Mouse (Mus musculus) 416B (cell line): ENCODE results near the gene Klf3.
A peak's percentile ranks its signal among the peaks of the same experiment; 100 is the strongest.

Experiments used
- DNase-seq: peaks from one replicate; pipeline ENCODE4 v3.0.0; 2011; ENCODE audit warnings: low read depth

The Klf3 gene

GRCm38 (mm10) chr5:64809864-64810263 lies 6.7 kb downstream of the Klf3 start:
- DNase-seq: no peak

DNA sequence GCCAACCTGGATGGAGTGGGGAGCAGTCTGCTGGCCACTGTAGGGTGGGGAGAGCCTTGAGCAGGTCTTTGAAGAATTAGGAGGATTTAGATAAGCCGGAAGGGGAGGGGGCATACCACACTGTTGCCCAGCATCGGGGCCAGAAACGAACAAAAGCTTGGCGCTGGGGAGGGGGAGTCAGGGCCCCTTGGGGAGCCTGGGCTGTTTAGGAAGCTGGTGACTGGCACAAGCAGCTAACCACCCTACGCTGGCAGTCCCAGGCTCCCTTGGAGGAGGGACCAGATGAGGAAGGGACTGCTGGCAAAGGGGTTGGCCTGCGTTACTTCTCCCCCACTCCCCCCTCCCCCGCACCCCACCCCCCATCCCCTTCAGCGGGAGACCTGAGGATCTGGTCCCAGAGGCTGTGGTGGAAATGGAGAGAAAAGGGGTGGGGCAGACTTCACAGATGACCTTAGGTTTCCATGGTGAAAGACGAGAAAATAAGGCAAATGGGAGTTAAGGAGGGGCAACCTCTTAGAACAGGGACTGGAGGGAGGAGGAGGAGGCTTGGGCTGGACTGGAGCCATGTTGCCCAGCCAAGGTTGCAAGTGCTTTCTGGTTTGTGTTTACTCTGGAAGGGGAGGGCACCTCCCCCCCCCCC lies 7.8 kb downstream of the Klf3 start:
- peak; percentile 33 for DNase-seq

GRCm38 (mm10) chr5:64811500-64812123 lies 8.4 kb downstream of the Klf3 start:
- no peak for DNase-seq

- DNase-seq: peak; percentile 89
These were observed 9.2 kb downstream of the Klf3 start for GRCm38 (mm10) chr5:64812124-64812982.

DNA sequence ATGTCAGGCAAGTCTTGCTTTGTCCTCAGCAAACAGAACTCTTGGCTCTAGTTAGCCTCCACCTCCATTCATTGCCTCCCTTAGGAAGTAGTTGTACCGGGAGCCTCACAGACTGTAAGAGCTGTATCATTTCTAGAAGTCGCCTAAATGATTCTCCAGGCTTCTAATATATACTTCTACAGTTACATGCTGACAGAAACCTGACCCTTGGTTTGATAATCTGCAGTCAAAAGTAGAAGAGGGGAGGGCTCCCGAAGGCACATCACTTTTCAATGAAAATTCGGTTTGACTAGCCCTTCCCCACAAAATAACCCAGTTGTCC lies 9.8 kb downstream of the Klf3 start:
- no peak for DNase-seq

DNA sequence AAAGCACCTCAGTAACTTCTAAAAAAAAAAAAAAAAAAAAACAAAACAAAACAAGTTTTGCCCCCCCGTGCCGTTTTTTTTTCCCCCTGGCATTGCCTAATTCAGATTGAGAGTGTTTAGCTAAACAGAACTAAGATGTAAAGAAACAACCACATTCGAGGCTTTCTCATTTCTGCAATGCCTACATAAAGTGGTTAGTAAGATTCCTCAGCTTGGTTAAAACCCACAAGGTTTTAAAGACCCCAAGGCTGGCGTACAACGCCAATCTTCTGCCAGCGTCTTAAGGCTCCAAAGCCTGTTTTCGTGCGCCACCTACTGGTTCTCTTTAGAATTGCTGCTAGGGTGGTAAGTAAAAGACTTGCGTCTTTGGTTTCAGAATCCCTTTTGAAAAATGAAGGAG lies 10.2 kb downstream of the Klf3 start:
- peak; percentile 96 for DNase-seq

DNA sequence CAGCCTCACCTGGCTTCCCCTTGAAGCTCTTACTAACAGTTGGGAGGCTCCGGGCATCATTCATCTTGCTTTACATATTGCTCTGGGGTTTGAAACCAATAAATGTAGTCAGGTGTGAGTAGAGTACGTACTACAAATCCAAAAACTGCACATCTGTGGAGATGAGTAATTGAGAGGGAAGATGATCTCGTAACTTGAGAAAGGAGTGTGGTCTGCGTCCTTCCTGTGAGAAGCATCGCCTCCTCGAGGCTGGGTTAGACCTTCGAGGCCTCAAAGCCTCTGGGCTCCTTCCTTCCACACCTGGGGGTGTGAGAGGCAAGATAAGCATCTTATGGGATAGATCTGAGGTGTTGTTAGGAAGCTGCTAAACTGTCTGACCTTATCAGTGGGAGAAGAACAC lies 11.2 kb downstream of the Klf3 start:
- no peak for DNase-seq

DNA sequence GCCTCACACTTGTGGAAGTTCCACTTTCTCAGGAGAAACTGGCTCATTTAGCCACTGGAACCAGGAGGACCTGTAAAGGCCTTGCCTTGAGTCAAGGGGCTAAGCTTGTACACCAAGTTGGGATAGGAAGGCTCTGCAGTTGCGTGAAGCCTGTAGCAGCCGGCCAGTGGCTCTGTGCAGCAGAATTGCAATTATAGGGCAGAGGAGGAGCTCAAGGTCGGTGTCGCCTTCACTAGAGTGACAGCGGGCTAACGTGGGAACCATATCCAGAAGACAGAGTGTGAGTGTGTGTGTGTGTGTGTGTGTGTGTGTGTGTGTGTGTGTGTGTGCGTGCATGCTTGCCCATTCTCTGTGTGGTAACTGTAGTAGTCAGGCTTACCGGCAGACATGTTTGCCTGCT lies 12.4 kb downstream of the Klf3 start:
- DNase-seq: no peak

- DNase-seq: no peak
These were observed 13.2 kb downstream of the Klf3 start for GRCm38 (mm10) chr5:64816290-64816973.

DNA sequence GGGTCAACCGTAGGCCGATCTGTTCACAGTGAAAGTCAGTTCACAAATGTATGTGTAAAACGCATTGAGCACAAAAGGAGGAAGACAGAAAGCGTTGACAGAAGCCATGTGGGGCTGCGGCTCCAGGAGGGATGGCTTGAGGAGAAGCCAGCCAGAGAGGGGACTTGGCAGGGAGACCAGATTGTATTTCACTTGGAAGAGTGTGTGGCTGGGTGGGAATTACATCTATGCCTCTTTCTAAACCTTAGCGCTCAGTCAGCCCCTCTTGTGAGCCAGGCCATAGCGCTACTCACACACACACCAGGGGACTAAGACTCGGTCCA lies 13.7 kb downstream of the Klf3 start:
- DNase-seq: no peak

GRCm38 (mm10) chr5:64819390-64819789 lies 16.2 kb downstream of the Klf3 start:
- peak; percentile 68 for DNase-seq

DNA sequence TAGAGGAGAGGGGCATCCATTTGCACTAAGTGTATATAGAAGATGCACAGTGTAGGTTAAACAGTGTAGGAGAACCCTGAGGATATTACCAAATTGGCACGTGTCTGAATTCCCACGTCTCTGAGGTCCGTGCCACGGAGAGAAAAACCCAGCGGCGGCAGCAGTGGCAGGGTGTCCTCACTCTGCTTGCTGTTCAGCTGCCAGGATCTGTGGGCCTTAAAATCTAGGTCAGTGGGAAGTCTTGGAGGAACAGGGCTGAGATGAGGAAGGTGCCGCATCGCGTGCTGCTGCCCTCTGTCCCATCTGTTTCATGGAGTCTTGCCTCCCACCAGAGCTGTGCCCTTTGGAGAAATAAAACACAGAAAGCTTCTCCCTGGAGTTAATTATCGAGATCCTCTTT lies 16.9 kb downstream of the Klf3 start:
- DNase-seq: no peak

- DNase-seq: no peak
These were observed 18.1 kb downstream of the Klf3 start for GRCm38 (mm10) chr5:64821294-64821693.

DNA sequence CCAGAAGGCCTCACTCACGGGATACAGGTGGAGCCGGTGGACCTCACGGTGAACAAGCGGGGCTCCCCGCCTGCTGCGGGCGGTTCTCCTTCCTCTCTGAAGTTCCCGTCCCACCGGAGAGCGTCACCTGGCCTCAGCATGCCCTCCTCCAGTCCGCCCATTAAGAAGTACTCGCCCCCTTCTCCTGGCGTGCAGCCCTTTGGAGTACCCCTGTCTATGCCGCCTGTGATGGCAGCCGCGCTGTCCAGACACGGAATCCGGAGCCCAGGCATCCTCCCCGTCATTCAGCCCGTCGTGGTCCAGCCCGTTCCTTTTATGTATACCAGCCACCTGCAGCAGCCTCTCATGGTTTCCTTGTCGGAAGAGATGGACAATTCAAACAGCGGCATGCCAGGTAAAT lies 18.8 kb downstream of the Klf3 start:
- no peak for DNase-seq

GRCm38 (mm10) chr5:64823431-64823830 lies 20.2 kb downstream of the Klf3 start:
- DNase-seq: no peak

DNA sequence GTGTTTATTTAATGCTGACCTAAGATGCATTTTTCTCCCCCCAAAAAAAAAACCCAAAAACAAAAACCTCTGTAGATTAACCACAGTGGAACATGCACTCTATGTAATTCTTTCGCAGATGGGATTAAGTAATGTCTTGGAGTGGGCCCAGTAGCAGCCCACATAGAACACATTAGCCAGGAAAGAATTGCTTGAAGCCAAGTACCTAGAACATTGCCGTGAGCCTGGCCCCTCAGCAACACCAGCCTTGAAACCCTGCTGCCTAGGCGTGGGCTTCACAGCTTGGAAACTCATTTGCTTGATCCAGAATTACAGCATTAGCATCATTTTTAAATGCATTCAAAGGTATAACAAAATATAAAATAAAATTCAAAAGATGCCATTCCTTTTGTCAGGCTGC lies 21.6 kb downstream of the Klf3 start:
- DNase-seq: no peak

DNA sequence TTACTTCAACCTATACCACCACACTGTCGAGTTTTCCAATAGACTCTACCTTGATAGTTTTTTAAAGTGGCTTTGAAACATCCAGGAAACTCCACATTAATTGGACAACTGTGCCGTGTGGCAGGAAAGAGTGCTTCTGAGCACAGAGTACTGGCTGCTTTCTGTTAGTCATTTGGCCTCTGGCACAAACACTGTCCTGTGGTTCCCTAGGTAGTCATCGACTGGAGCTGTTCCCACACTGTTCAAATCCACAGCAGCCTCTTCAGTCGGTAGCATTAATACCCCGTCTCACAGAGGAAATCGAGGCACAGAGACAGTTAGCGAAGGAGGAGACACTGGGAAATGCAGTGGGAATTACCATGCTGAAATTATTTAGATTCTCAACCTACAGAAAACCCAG lies 22.3 kb downstream of the Klf3 start:
- no peak for DNase-seq

DNA sequence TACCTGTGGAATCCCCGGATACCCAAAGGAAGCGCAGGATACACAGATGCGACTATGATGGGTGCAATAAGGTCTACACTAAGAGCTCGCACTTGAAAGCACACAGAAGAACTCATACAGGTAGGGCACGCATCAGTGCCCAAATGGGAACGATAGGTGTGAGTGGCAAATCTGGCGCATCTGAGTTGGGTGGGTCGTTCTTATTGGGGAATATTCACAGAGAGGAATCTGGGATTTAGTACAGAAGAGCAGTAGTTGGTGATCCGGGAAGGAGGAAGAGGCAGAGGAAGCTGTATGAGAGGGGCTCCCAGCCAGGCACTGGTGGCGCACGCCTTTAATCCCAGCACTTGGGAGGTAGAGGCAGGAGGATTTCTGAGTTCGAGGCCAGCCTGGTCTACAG lies 24.0 kb downstream of the Klf3 start:
- DNase-seq: no peak

GRCm38 (mm10) chr5:64828314-64828713 lies 25.1 kb downstream of the Klf3 start:
- no peak for DNase-seq

- no peak for DNase-seq
These were observed 26.4 kb downstream of the Klf3 start for GRCm38 (mm10) chr5:64829606-64830005.

DNA sequence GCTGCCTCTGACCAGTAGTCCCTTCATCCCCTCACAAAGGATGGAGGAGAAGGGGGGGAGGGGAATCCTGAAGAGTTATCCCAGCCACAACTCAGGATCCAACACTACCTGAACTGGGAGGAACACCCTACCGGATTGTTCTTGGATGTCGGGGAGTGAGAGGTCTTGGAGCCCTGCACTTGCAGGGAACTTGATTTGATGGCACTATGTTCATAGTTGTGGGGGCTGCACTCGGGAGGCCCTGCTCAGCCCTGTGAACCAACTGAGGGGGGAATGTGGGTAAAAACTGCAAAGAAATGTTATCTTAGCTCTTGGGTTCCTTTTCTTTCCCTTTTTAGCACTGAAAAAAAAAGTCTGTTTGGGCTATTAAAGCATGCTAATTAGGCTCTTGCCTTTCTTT lies 27.6 kb downstream of the Klf3 start:
- no peak for DNase-seq

DNA sequence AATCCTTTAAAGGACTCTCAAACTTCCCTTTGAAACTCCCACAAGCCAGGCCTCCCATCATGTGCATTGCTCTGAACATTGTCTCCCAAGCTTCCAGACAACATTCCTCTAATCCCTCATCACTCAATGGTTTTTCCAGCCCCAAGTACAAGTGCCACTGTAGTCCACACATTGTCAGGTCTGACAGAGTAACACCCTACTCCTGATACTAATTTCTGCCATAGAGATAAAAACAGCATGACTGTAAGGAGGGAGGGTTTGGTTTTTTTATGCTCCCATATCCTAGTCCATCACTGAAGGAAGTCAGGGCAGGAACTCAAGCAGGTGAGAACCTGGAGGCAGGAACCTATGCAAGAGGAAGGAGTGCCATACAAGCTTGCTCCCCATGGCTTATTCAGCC lies 30.2 kb downstream of the Klf3 start:
- no peak for DNase-seq

DNA sequence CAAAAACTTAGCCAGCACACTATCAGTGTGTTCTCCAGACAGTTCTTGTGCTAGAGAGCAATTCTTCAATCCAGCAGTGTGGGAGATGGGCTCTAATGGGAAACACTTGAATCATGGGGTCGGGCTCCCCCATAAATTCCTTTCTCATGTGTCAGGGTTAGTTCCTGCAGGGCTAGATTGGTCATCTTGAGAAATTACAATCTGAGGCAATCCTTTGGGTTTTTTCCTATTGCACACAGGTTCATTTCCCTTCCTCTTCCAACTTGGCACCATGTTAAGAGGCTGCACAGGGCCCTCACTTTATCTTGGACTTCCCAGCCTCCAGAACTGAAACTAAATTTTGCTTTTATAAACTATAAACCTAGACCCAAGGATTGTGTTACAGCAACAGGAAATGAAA lies 31.0 kb downstream of the Klf3 start:
- no peak for DNase-seq
